Mouse (Mus musculus): ENCODE measurements around the gene Rab3ip. TPM values are rescaled to one million over a fixed set of nuclear protein-coding genes. Genes with fewer than 3 reads are reported as not detected.
A peak's percentile ranks its signal among the peaks of the same experiment; 100 is the strongest.

The Rab3ip gene
- polyA plus RNA-seq, 1 experiment from 2014 or later: 14.4 TPM

DNA sequence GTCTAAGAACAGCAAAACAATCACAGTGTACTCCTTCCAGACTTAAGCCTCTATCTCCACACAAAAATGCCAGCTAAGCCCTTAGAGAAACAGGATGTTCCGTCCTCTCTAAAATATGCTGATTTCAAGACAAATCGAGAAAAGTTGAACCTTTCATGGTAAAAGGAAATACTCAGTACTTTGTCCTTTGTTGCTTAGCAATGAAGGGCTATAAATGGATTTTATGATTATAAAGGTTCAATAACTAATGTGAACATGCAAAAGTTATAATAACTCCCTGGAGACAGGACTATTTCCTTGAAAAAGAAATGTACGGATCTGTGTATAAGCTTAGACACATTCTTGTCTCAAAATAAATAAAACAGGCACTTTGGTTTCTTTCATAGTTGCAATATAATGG is 66.0 kb downstream of the Rab3ip start:
- Histone ChIP-seq H3K27ac (replicated peaks) (no peak overlapping the region), H3K9ac (ENCODE audit: low read length) (no peak overlapping the region), H3K4me2 (replicated peaks; ENCODE audit: low read depth) (no peak overlapping the region), H3K27me3 (ENCODE audit: control insufficient read depth, insufficient read depth, low read length) (no peaks in the 10 kb centered on the region), H3K9me3 (ENCODE audit: control insufficient read depth, low read length) (no peaks in the 10 kb centered on the region), H3K4me1 (replicated peaks; ENCODE audit: control insufficient read depth, insufficient read depth) (no peaks in the 10 kb centered on the region), H3K36me3 (ENCODE audit: control insufficient read depth, insufficient read depth, low read length) (no peaks in the 10 kb centered on the region), H3K4me3 (ENCODE audit: low read depth, low read length) (no peak overlapping the region)
- DNase-seq (ENCODE audit: low spot score): no peak
- no peak for ATAC-seq (ENCODE audit: low FRiP score, low TSS enrichment)
- 39% methylated on average over 3 of the region's 3 CpGs for WGBS
- no peak for TF ChIP-seq EP300 (optimal IDR thresholded peaks at IDR 0.05)
- TF ChIP-seq CTCF (IDR thresholded peaks at IDR 0.05; ENCODE audit: low read depth): no peak

DNA sequence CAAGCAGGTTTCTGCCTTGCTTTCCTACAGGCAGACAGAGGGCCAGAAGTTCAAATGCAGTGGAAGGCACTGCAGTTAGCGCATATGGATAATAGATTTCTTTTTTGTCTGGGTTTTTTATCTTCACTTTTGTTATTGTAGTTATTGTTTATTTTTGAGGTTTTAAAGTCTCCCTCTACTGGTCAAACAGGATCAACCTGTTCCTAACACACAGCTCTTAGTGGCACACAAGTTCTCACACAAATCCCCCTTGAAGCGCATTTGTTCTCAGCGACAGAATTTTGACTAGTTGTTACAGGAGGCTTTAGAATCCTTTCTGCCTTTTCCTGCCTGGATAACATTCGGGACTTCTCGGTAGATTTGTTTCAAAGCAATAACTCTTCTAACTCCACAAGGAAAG is 67.0 kb downstream of the Rab3ip start:
- Histone ChIP-seq H3K27me3 (ENCODE audit: control insufficient read depth, insufficient read depth, low read length) (no peaks in the 10 kb centered on the region), H3K9ac (ENCODE audit: low read length) (no peak overlapping the region), H3K4me3 (ENCODE audit: low read depth, low read length) (no peak overlapping the region), H3K4me1 (replicated peaks; ENCODE audit: control insufficient read depth, insufficient read depth) (no peaks in the 10 kb centered on the region), H3K4me2 (replicated peaks; ENCODE audit: low read depth) (no peak overlapping the region), H3K9me3 (ENCODE audit: control insufficient read depth, low read length) (no peaks in the 10 kb centered on the region), H3K27ac (replicated peaks) (no peak overlapping the region), H3K36me3 (ENCODE audit: control insufficient read depth, insufficient read depth, low read length) (no peaks in the 10 kb centered on the region)
- DNase-seq (ENCODE audit: low spot score) (no peak), ATAC-seq (ENCODE audit: low FRiP score, low TSS enrichment) (no peak)
- TF ChIP-seq CTCF (IDR thresholded peaks at IDR 0.05; ENCODE audit: low read depth) (peak; percentile 23; the same call in 1 of the 2 replicates), EP300 (optimal IDR thresholded peaks at IDR 0.05) (no peak)
- WGBS: 34% methylated on average over 5 of the region's 5 CpGs

DNA sequence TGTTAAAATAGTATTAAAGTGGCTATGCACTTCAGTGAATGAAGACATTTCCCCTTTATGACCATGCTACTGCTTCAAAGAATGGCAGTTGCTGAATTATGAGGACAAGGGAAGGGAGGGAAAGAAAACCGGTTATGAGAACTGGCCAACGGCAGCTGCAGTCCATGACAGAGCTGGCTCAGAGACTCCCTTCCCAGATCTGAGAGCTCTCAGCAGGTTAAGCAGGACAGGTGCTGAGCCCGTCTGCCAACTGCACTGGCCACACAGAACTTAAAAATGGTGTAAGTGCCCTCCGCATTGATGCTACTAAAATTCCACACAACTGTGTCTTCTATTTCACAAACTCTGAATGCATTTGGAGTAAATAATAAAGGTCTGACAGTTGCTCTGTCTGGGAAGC is 73.1 kb downstream of the Rab3ip start:
- Histone ChIP-seq H3K36me3 (ENCODE audit: control insufficient read depth, insufficient read depth, low read length) (no peaks in the 10 kb centered on the region), H3K27me3 (ENCODE audit: control insufficient read depth, insufficient read depth, low read length) (no peaks in the 10 kb centered on the region), H3K4me1 (replicated peaks; ENCODE audit: control insufficient read depth, insufficient read depth) (no peaks in the 10 kb centered on the region), H3K27ac (replicated peaks) (no peak overlapping the region), H3K9me3 (ENCODE audit: control insufficient read depth, low read length) (no peaks in the 10 kb centered on the region), H3K9ac (ENCODE audit: low read length) (no peak overlapping the region), H3K4me3 (ENCODE audit: low read depth, low read length) (no peak overlapping the region), H3K4me2 (replicated peaks; ENCODE audit: low read depth) (no peak overlapping the region)
- TF ChIP-seq EP300 (optimal IDR thresholded peaks at IDR 0.05): no peak
- TF ChIP-seq CTCF (IDR thresholded peaks at IDR 0.05; ENCODE audit: low read depth): no peak
- WGBS: 75% methylated on average over 4 of the region's 4 CpGs
- ATAC-seq (ENCODE audit: low FRiP score, low TSS enrichment): no peak
- DNase-seq (ENCODE audit: low spot score): no peak

DNA sequence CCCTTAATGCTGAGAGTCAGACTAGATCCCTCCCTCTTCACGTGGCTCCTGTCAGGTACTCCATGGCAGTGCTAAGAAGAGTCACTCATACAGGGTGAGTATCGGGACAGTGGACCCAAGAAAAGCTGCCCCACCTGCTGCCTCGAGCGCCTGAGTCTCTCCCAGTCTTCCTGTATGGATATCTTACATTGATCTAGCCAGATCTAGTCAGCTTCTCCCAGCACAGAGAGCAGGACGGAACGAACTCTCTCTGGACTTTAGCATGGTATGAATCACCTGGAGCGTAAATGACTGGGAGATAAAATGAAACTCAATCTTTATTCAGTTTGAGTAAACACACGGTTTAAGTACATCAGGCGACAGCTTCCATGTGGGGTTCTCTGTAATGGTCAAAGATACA is 76.1 kb downstream of the Rab3ip start:
- Histone ChIP-seq H3K27me3 (ENCODE audit: control insufficient read depth, insufficient read depth, low read length) (no peaks in the 10 kb centered on the region), H3K4me2 (replicated peaks; ENCODE audit: low read depth) (no peak overlapping the region), H3K9me3 (ENCODE audit: control insufficient read depth, low read length) (no peaks in the 10 kb centered on the region), H3K4me3 (ENCODE audit: low read depth, low read length) (no peak overlapping the region), H3K9ac (ENCODE audit: low read length) (no peak overlapping the region), H3K27ac (replicated peaks) (no peak overlapping the region), H3K36me3 (ENCODE audit: control insufficient read depth, insufficient read depth, low read length) (no peaks in the 10 kb centered on the region), H3K4me1 (replicated peaks; ENCODE audit: control insufficient read depth, insufficient read depth) (no peaks in the 10 kb centered on the region)
- ATAC-seq (ENCODE audit: low FRiP score, low TSS enrichment): peak; percentile 87
- TF ChIP-seq CTCF (IDR thresholded peaks at IDR 0.05; ENCODE audit: low read depth) (no peak), EP300 (optimal IDR thresholded peaks at IDR 0.05) (no peak)
- 39% methylated on average over 9 of the region's 9 CpGs for WGBS
- peak; percentile 30 for DNase-seq (ENCODE audit: low spot score)

DNA sequence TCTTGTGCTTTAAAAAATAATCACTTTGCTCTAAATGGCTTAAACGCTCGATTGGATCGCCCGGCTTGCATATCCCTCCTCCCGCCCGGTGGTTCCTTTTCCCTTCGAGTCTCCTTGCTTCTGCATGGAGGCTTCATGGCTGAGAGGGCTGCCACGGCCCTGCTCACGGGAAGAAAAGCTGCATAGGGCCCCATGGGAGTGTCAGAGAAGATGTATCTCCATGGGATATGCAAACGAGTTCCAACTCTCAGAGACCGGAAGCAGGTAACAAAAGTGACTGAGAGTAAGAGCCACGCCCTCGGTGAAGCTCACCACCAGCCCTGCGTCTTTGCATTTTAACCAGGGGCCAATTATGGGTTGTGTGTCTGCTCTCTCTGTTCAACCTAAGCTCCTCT is 78.6 kb downstream of the Rab3ip start:
- H3K9ac ChIP-seq (ENCODE audit: low read length): no peak overlapping the region
- 41% methylated on average over 14 of the region's 14 CpGs for WGBS
- H3K36me3 ChIP-seq (ENCODE audit: control insufficient read depth, insufficient read depth, low read length): no peaks in the 10 kb centered on the region
- 0 out of 2 replicates have a peak overlapping the region, but pooled peaks have one; percentile 11 for H3K4me2 ChIP-seq (replicated peaks; ENCODE audit: low read depth)
- no peaks in the 10 kb centered on the region for H3K9me3 ChIP-seq (ENCODE audit: control insufficient read depth, low read length)
- no peaks in the 10 kb centered on the region for H3K27me3 ChIP-seq (ENCODE audit: control insufficient read depth, insufficient read depth, low read length)
- no peak overlapping the region for H3K27ac ChIP-seq (replicated peaks)
- no peak for TF ChIP-seq CTCF (IDR thresholded peaks at IDR 0.05; ENCODE audit: low read depth)
- H3K4me1 ChIP-seq (replicated peaks; ENCODE audit: control insufficient read depth, insufficient read depth): no peaks in the 10 kb centered on the region
- DNase-seq (ENCODE audit: low spot score) (no peak), ATAC-seq (ENCODE audit: low FRiP score, low TSS enrichment) (no peak)
- H3K4me3 ChIP-seq (ENCODE audit: low read depth, low read length): no peak overlapping the region

DNA sequence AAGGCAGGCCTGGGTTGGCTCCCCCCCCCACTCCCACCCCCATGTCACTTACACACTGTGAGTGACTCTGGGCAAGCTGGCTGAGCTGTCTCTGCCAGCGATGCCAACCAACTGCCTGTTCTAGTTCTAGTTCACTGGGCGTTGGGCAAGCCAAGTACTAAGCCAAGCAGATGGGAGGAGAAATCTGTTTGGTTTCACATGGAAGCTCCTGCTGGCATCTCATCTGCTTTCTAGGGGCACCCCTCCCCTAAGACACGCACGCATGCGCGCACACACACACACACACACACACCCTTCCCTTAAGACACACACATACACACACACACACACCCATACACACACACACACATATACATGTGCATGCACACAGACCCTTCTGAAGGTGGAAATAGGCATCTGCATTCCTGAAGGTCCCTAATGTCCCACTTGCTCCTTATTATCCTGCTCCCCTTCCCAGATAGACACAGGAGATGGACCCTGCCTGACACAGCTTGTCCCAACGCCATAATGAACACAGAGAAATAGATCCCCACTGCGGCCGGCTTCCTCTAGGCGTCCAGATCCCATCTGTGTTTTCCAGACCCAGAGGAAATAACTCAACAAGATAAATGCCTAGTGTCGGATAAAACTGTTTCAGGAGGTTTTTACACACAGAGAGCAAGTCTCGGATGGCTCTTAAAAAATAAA is 79.1 kb downstream of the Rab3ip start:
- H3K4me1 ChIP-seq (replicated peaks; ENCODE audit: control insufficient read depth, insufficient read depth): no peaks in the 10 kb centered on the region
- no peaks in the 10 kb centered on the region for H3K9me3 ChIP-seq (ENCODE audit: control insufficient read depth, low read length)
- H3K27ac ChIP-seq (replicated peaks): no peak overlapping the region
- DNase-seq (ENCODE audit: low spot score) (no peak), ATAC-seq (ENCODE audit: low FRiP score, low TSS enrichment) (no peak)
- WGBS: 70% methylated on average over 12 of the region's 12 CpGs
- H3K4me3 ChIP-seq (ENCODE audit: low read depth, low read length): no peak overlapping the region
- H3K36me3 ChIP-seq (ENCODE audit: control insufficient read depth, insufficient read depth, low read length): no peaks in the 10 kb centered on the region
- no peaks in the 10 kb centered on the region for H3K27me3 ChIP-seq (ENCODE audit: control insufficient read depth, insufficient read depth, low read length)
- H3K9ac ChIP-seq (ENCODE audit: low read length): no peak overlapping the region
- TF ChIP-seq EP300 (optimal IDR thresholded peaks at IDR 0.05): no peak
- H3K4me2 ChIP-seq (replicated peaks; ENCODE audit: low read depth): no peak overlapping the region
